Comparison of ENCODE assay signal across 8 mouse cellular contexts in the genomic region with DNA sequence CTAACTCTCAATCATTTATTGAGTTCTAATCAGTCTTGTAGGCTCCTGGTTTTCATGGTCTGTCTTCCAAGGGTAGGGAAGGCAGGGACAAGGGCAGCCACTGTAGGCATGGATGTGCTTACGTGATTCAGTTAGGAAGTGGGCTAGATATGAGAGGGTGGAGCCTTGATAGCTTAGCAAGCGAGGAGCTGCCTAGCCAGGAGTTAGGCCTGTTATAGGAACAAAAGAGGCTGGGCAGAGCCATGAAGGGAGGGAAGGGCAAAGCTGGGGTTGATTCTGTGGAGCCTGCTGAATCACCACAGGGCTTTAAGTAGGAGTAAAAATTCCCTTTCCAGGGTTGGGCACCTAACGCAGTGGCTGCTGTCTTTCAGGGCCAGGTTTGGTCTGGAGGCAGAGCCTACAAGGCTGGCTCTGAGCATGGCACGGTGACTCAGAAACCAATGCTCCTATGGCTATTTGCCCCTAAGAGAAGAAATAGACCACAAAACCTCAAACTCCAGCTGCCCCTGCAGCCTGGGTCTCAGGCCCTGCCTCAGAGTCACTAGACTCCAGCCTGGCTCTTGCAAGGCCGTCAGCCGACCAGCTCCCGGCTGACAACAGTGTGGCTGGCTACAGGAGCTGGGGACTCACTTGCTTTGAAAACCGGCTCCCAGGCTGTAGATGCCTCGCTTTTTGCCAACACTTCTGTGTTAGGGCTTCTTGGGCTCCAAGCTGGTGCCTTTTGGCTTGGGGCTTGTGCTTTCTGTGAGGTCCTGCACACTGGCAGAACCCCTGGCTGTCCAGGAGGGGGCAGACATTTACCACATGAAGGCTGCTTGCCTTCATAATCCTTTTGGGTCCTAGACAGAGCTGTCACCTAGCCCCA.
DNase-seq lines count a peak whose midpoint lies in the region; ATAC-seq and TF ChIP-seq lines count a peak whose summit lies in the region.

No protein-coding gene starts in this region.

- no peak for TF ChIP-seq POLR2A in bone marrow macrophage, adult 2 months (IDR thresholded peaks at IDR 0.05; ENCODE audit: borderline replicate concordance, low read depth, low read length)

- H3K9me3 ChIP-seq in hindbrain, embryonic 16.5 days (ENCODE audit: control insufficient read depth, low read length): no peaks in the 10 kb centered on the region
- no peaks in the 10 kb centered on the region for H3K9me3 ChIP-seq in limb, embryonic 15.5 days

- peak; percentile 42 for DNase-seq in ovary, postnatal 36 days (ENCODE audit: low spot score)
- DNase-seq in ovary, postnatal 10 days (ENCODE audit: low spot score): no peak
- DNase-seq in fibroblast of lung, adult 2 months (ENCODE audit: low read depth): peak; percentile 96
- DNase-seq in retina, embryonic 14.5 days (ENCODE audit: low spot score): peak; percentile 79
- no peak for DNase-seq in urinary bladder, adult 2 months (ENCODE audit: low spot score)

- H3K4me1 ChIP-seq in bone marrow macrophage, adult 2 months (ENCODE audit: control insufficient read depth, insufficient read depth, low read length): peaks cover 37% of the 10 kb centered on the region
- peaks cover 20% of the 10 kb centered on the region for H3K4me1 ChIP-seq in hindbrain, embryonic 16.5 days (ENCODE audit: control insufficient read depth, insufficient read depth, low read depth, low read length)
- peaks cover 61% of the 10 kb centered on the region for H3K4me1 ChIP-seq in limb, embryonic 15.5 days

- peak; percentile 66; the same call in 1 of the 2 replicates for ATAC-seq in hindbrain, embryonic 16.5 days
- 0 out of 2 replicates have a peak, but pooled peaks have one; percentile 32 for ATAC-seq in limb, embryonic 15.5 days (ENCODE audit: insufficient number of reproducible peaks, low FRiP score, low TSS enrichment, low read depth)

- WGBS in hindbrain, embryonic 16.5 days: 58% methylated on average over 9 of the region's 9 CpGs
- WGBS in limb, embryonic 15.5 days: 70% methylated on average over 9 of the region's 9 CpGs

- H3K27ac ChIP-seq in bone marrow macrophage, adult 2 months (ENCODE audit: insufficient read depth, low read depth, low read length): no peak overlapping the region
- no peak overlapping the region for H3K27ac ChIP-seq in hindbrain, embryonic 16.5 days (ENCODE audit: low read depth, low read length)
- no peak overlapping the region; the same call in 1 of the 2 replicates for H3K27ac ChIP-seq in limb, embryonic 15.5 days

- H3K27me3 ChIP-seq in hindbrain, embryonic 16.5 days (replicated peaks; ENCODE audit: control insufficient read depth, insufficient read depth, low read length): no peaks in the 10 kb centered on the region
- no peaks in the 10 kb centered on the region for H3K27me3 ChIP-seq in limb, embryonic 15.5 days

- H3K4me3 ChIP-seq in bone marrow macrophage, adult 2 months (ENCODE audit: insufficient read depth, low read length): no peak overlapping the region
- H3K4me3 ChIP-seq in hindbrain, embryonic 16.5 days (ENCODE audit: low read length): no peak overlapping the region
- H3K4me3 ChIP-seq in limb, embryonic 15.5 days: no peak overlapping the region

- peak; percentile 73 for TF ChIP-seq CTCF in bone marrow macrophage, adult 2 months (IDR thresholded peaks at IDR 0.05; ENCODE audit: low read depth, low read length)

- H3K4me2 ChIP-seq in hindbrain, embryonic 16.5 days (ENCODE audit: low read length): no peak overlapping the region
- no peak overlapping the region for H3K4me2 ChIP-seq in limb, embryonic 15.5 days

- no peak overlapping the region for H3K9ac ChIP-seq in hindbrain, embryonic 16.5 days (ENCODE audit: low read depth, low read length)
- no peak overlapping the region for H3K9ac ChIP-seq in limb, embryonic 15.5 days

- H3K36me3 ChIP-seq in hindbrain, embryonic 16.5 days (ENCODE audit: control insufficient read depth, insufficient read depth, low read length): no peaks in the 10 kb centered on the region
- H3K36me3 ChIP-seq in limb, embryonic 15.5 days: peaks cover 5% of the 10 kb centered on the region; the same call in 1 of the 2 replicates

Comparison
In these comparisons a context has a peak if more than half of its experiments do, and no peak if none do; other contexts are left out.
1. DNase-seq: peak in ovary, postnatal 36 days (single experiment), fibroblast of lung, adult 2 months (single experiment) and retina, embryonic 14.5 days (single experiment); none in ovary, postnatal 10 days (single experiment) and urinary bladder, adult 2 months (single experiment).